In the genomic region with DNA sequence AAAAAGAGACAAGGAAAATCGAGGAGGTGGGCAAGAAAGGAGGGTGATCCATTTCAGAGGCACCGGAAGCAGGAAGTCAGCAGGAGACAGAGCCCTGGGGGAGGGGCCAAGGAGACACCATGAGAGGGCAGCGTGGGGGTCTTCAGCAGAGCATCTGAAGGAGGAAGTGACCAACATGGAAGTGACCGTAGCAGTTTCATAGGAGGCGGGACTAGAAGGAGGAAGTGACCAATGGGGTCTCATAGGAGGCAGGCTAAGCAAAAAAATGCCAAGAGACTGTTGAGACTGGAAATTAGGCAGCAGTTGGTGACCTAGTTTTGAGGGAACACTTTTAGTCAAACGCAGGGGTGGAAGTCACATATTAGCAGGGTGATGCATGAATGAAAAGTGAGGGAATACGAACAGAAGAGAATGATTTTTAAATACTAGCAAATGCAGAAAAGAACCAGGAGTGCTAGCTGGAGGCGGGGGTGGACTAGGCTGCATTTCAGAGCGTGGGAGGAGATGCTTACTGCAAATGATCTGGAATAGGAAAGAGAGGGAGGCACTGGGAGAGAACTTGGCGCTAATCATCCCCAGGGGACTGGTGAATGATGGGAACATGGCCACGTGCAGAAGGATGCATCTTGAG, we compare ENCODE assay signal across 12 mouse cellular contexts.
DNase-seq lines count a peak whose midpoint lies in the region; ATAC-seq and TF ChIP-seq lines count a peak whose summit lies in the region.
"Had no signal": no experiment of that assay in that cellular context is flagged by ENCODE, and none has a peak within 500 bp of the region (broad histone marks: within the 10 kb centered on the region; RNA-seq: fewer than 3 reads in every experiment).

No protein-coding gene starts in this region.

- peaks cover 15% of the 10 kb centered on the region for H3K4me1 ChIP-seq in olfactory bulb, adult 2 months (ENCODE audit: control insufficient read depth, insufficient read depth, low read length)

- no peak for TF ChIP-seq POLR2A in olfactory bulb, adult 2 months (IDR thresholded peaks at IDR 0.05; ENCODE audit: insufficient read depth, low read depth, low read length)

- 48% methylated on average over 11 of the region's 11 CpGs for WGBS in olfactory bulb, adult 2 months

- peak overlapping the region; percentile 24; the same call in 1 of the 2 replicates for H3K27ac ChIP-seq in olfactory bulb, adult 2 months (ENCODE audit: insufficient read depth, low read depth, low read length)
- H3K27ac ChIP-seq: hindbrain, embryonic 13.5 days had no signal

- no peak overlapping the region for H3K4me3 ChIP-seq in olfactory bulb, adult 2 months (ENCODE audit: insufficient read depth, low read depth, low read length)
- H3K4me3 ChIP-seq: hindbrain, embryonic 13.5 days had no signal

- intact Hi-C loops in gastrocnemius, postnatal 14 days (cut with DNase I; ENCODE audit: low total_unique reads): no loop called here

- peak; percentile 11 for DNase-seq in gastrocnemius, adult 18-20 months (ENCODE audit: low spot score)
- no peak for DNase-seq in gastrocnemius, postnatal 14 days
- DNase-seq in cerebellum, adult 9-11 months: peak; percentile 83
- peak; percentile 70 to 74 for DNase-seq in layer of hippocampus, adult 8-10 months (ENCODE audit: low spot score in 2 of 2)
- no peak for DNase-seq in urinary bladder, postnatal 36 days (ENCODE audit: low spot score in 2 of 2)
- DNase-seq in adrenal gland, adult (ENCODE audit: inconsistent age in 2 of 2, low spot score in 1 of 2): no peak
- DNase-seq: kidney, postnatal 10 days; lung, postnatal 14 days; thymus, postnatal 4 days had no signal

- ATAC-seq in erythroid progenitor cell, adult 5-6 weeks (replicated peaks; ENCODE audit: low FRiP score, poor library complexity, severe bottlenecking): no peak

- TF ChIP-seq CTCF in olfactory bulb, adult 2 months (IDR thresholded peaks at IDR 0.05; ENCODE audit: insufficient read depth, low read depth, low read length): no peak

Comparison
In these comparisons a context has a peak if more than half of its experiments do, and no peak if none do; other contexts are left out.
1. DNase-seq: peak in gastrocnemius, adult 18-20 months (single experiment), cerebellum, adult 9-11 months (single experiment) and layer of hippocampus, adult 8-10 months (2 of 2); none in gastrocnemius, postnatal 14 days (single experiment), urinary bladder, postnatal 36 days (0 of 2) and adrenal gland, adult (0 of 2).